Mouse (Mus musculus) G1E (cell line): ENCODE measurements around the gene Fgd2. TPM values are rescaled to one million over a fixed set of nuclear protein-coding genes. Genes with fewer than 3 reads are reported as not detected.

Experiments used
- ATAC-seq: 2 replicates; pipeline ENCODE4 v1.8.0; 2016; ENCODE audit warnings: mild to moderate bottlenecking; ENCODE audit not compliant: insufficient number of reproducible peaks, poor library complexity, low FRiP score, severe bottlenecking; ENCODE audit errors: extremely low read depth
- DNase-seq: peaks from one replicate; pipeline ENCODE4 v3.0.0; 2012; ENCODE audit warnings: low spot score
- H3K27me3 ChIP-seq: 2 replicates; pipeline ENCODE4 v1.6.1; 2012; ENCODE audit warnings: mild to moderate bottlenecking, low read length, inconsistent platforms; ENCODE audit not compliant: insufficient read depth
- H3K36me3 ChIP-seq: replicated peaks from 2 replicates; pipeline ENCODE3; 2012; ENCODE audit warnings: mild to moderate bottlenecking, inconsistent platforms
- H3K4me1 ChIP-seq: 2 replicates; pipeline ENCODE4 v1.6.1; 2012; ENCODE audit warnings: low read depth, low read length, inconsistent platforms, mixed read lengths; ENCODE audit not compliant: insufficient read depth
- H3K4me3 ChIP-seq: 2 replicates; pipeline ENCODE4 v1.5.1; 2012; ENCODE audit warnings: low read depth, mild to moderate bottlenecking, inconsistent platforms, low read length, moderate library complexity, mixed read lengths
- H3K9me3 ChIP-seq: replicated peaks from 2 replicates; pipeline ENCODE4 v1.6.1; 2012; ENCODE audit warnings: inconsistent platforms
- CTCF ChIP-seq: IDR thresholded peaks from 2 replicates; pipeline ENCODE4 v1.5.1; 2012; ENCODE audit warnings: low read depth, low read length, inconsistent platforms, mixed read lengths
- GATA1 ChIP-seq: IDR thresholded peaks from 2 replicates; pipeline ENCODE4 v1.6.1; 2012; ENCODE audit warnings: borderline replicate concordance, low read length, inconsistent platforms, mixed read lengths
- GATA2 ChIP-seq: IDR thresholded peaks from 2 replicates; pipeline ENCODE4 v1.6.1; 2012; ENCODE audit warnings: low read depth, low read length, inconsistent platforms, borderline replicate concordance
- POLR2AphosphoS5 ChIP-seq: IDR thresholded peaks from 2 replicates; pipeline ENCODE4 v1.6.1; 2012; ENCODE audit warnings: low read depth, low read length, inconsistent platforms; ENCODE audit not compliant: insufficient replicate concordance
- TAL1 ChIP-seq: conservative IDR thresholded peaks from 2 replicates; pipeline ENCODE4 v1.6.1; 2012; ENCODE audit warnings: low read depth, low read length, inconsistent platforms, mixed read lengths
- polyA plus RNA-seq: library from polyadenylated mRNA; stranded (reverse); fragments of >175 nt; gene quantifications from 2 replicates; pipeline ENCODE4 v1.2.3, GENCODE M21; 2012
- total RNA-seq, 2 experiments: library from RNA; stranded (forward) in 1 of 2; stranded (reverse) in 1 of 2; fragments of 200-1000 nt in 1 of 2; fragments of >200 nt in 1 of 2; fragmentation: Nextera tagmentation in 1 of 2; gene quantifications; 2 replicates each; pipeline ENCODE4 v1.2.3; 2014 to 2017

Gene Fgd2
- total and polyA plus RNA-seq, 3 experiments: 0.22 to 0.60 TPM; not detected in 1

DNA sequence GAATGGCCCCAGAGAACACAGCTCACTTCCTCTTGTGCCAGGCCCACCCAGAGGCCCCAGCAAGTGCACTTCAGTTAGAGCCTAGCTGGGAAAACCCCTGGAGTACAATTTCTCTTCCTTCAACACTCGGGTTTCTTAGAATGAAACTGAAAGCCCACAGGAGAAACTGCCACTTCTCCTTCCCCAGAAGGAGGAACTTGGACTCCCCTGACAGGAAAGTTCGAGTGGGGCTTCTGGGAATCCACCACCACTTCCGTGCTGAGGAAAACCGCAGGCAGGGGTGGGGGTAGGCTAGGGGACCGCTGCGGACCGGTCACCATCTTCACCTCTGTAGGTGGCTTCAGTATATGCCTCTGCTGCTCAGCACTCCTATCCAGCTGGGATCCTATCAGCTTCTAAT lies 34.7 kb downstream of the Fgd2 start:
- H3K4me3 ChIP-seq: peak overlapping the region; percentile 61; the same call in 1 of the 2 replicates
- no peaks in the 10 kb centered on the region for H3K27me3 ChIP-seq
- peak; percentile 43; the same call in 1 of the 2 replicates for ATAC-seq
- TF ChIP-seq GATA1 (no peak), TAL1 (no peak), POLR2AphosphoS5 (no peak), GATA2 (no peak), CTCF (no peak)
- H3K36me3 ChIP-seq: no peaks in the 10 kb centered on the region
- peak; percentile 83 for DNase-seq
- H3K4me1 ChIP-seq: peaks cover 93% of the 10 kb centered on the region
- H3K9me3 ChIP-seq: no peaks in the 10 kb centered on the region

GRCm38 (mm10) chr17:29396056-29396799 lies 35.5 kb downstream of the Fgd2 start:
- Histone ChIP-seq H3K9me3 (no peaks in the 10 kb centered on the region), H3K4me3 (peak overlapping the region; percentile 61; the same call in 1 of the 2 replicates), H3K36me3 (no peaks in the 10 kb centered on the region), H3K27me3 (no peaks in the 10 kb centered on the region), H3K4me1 (peaks cover 97% of the 10 kb centered on the region)
- TF ChIP-seq CTCF (no peak), GATA2 (no peak), TAL1 (no peak), POLR2AphosphoS5 (no peak), GATA1 (no peak)
- ATAC-seq (no peak), DNase-seq (no peak)

- H3K4me3 ChIP-seq: peak overlapping the region; percentile 39; the same call in 1 of the 2 replicates
- H3K9me3 ChIP-seq: no peaks in the 10 kb centered on the region
- TF ChIP-seq TAL1 (no peak), GATA2 (no peak), POLR2AphosphoS5 (no peak), CTCF (peak; percentile 97), GATA1 (no peak)
- H3K4me1 ChIP-seq: peaks cover 98% of the 10 kb centered on the region
- peak; percentile 67 for DNase-seq
- no peaks in the 10 kb centered on the region for H3K36me3 ChIP-seq
- H3K27me3 ChIP-seq: no peaks in the 10 kb centered on the region
- ATAC-seq: peak; percentile 30; the same call in 1 of the 2 replicates
Observed at GRCm38 (mm10) chr17:29396821-29397242, 36.1 kb downstream of the Fgd2 start.

GRCm38 (mm10) chr17:29397480-29398433 lies 37.0 kb downstream of the Fgd2 start:
- TF ChIP-seq POLR2AphosphoS5 (no peak), CTCF (no peak), GATA2 (no peak), TAL1 (no peak), GATA1 (no peak)
- peak; percentile 64; the same call in 1 of the 2 replicates for ATAC-seq
- Histone ChIP-seq H3K4me1 (peaks cover 94% of the 10 kb centered on the region), H3K9me3 (no peaks in the 10 kb centered on the region), H3K4me3 (peak overlapping the region; percentile 72), H3K27me3 (no peaks in the 10 kb centered on the region; the same call in 1 of the 2 replicates), H3K36me3 (no peaks in the 10 kb centered on the region)
- DNase-seq: peak; percentile 86

- Histone ChIP-seq H3K27me3 (no peaks in the 10 kb centered on the region; the same call in 1 of the 2 replicates), H3K4me3 (peak overlapping the region; percentile 72; the same call in 1 of the 2 replicates), H3K36me3 (no peaks in the 10 kb centered on the region), H3K4me1 (peaks cover 88% of the 10 kb centered on the region), H3K9me3 (no peaks in the 10 kb centered on the region)
- ATAC-seq (no peak), DNase-seq (no peak)
- TF ChIP-seq GATA2 (no peak), CTCF (no peak), POLR2AphosphoS5 (no peak), TAL1 (no peak), GATA1 (no peak)
Observed at GRCm38 (mm10) chr17:29398434-29399026, 37.8 kb downstream of the Fgd2 start.
